Mouse (Mus musculus) forebrain, embryonic 15.5 days (tissue): ENCODE measurements at regions not wholly inside any gene's neighbourhood (a gene's known extent, or its start where the extent isn't known, plus 50 kb on each side); places are given as distances from the start of the nearest gene placed in this dataset.

Source experiments
- ATAC-seq: fragments of 200-750 bp; cut with Nextera tagmentation; replicated peaks from 2 replicates; pipeline ENCODE4 v1.8.0; 2017; ENCODE audit warnings: mild to moderate bottlenecking, moderate TSS enrichment, moderate library complexity
- H3K27ac ChIP-seq: fragments of 300-500 bp; sonication (generic); replicated peaks from 2 replicates; pipeline ENCODE4 v1.5.1; 2015; ENCODE audit warnings: mild to moderate bottlenecking, inconsistent platforms
- H3K27me3 ChIP-seq: fragments of 300-500 bp; sonication (generic); 2 replicates; pipeline ENCODE4 v1.6.1; 2015; ENCODE audit warnings: inconsistent platforms
- H3K36me3 ChIP-seq: fragments of 300-500 bp; sonication (generic); 2 replicates; pipeline ENCODE4 v1.6.1; 2015; ENCODE audit warnings: mild to moderate bottlenecking, inconsistent platforms
- H3K4me1 ChIP-seq: fragments of 300-500 bp; sonication (generic); 2 replicates; pipeline ENCODE4 v1.6.1; 2015; ENCODE audit warnings: inconsistent platforms
- H3K4me2 ChIP-seq: fragments of 300-500 bp; sonication (generic); replicated peaks from 2 replicates; pipeline ENCODE4 v1.6.1; 2015; ENCODE audit warnings: mild to moderate bottlenecking, inconsistent platforms
- H3K4me3 ChIP-seq: fragments of 300-500 bp; sonication (generic); 2 replicates; pipeline ENCODE4 v1.5.1; 2015; ENCODE audit warnings: mild to moderate bottlenecking, inconsistent platforms
- H3K9ac ChIP-seq: fragments of 300-500 bp; sonication (generic); replicated peaks from 2 replicates; pipeline ENCODE4 v1.6.1; 2015; ENCODE audit warnings: mild to moderate bottlenecking, inconsistent platforms
- H3K9me3 ChIP-seq: fragments of 300-500 bp; sonication (generic); 2 replicates; pipeline ENCODE4 v1.6.1; 2016; ENCODE audit warnings: inconsistent platforms
- WGBS: fragments of 180-500 bp; shearing (Covaris S2); methylation state at CpG from one replicate; pipeline ENCODE4 v1.1.7; 2015; ENCODE audit warnings: mixed read lengths; 5-methylcytosine and 5-hydroxymethylcytosine counted together

- H3K4me1 ChIP-seq, result peaks cover 18% of the 10 kb centered on the region
- ATAC-seq, result peak; percentile 14; the same call in 1 of the 2 replicates
- peak overlapping the region; percentile 93 for H3K27ac ChIP-seq
- H3K9ac ChIP-seq, result no peak overlapping the region
- H3K36me3 ChIP-seq, result no peaks in the 10 kb centered on the region
- 3% methylated on average over 6 of the region's 6 CpGs for WGBS
- no peaks in the 10 kb centered on the region for H3K27me3 ChIP-seq
- no peak overlapping the region for H3K4me3 ChIP-seq
- H3K4me2 ChIP-seq, result peak overlapping the region; percentile 70
- H3K9me3 ChIP-seq, result no peaks in the 10 kb centered on the region
These were observed 111.1 kb upstream of the Ubash3b start for GRCm38 (mm10) chr9:41272596-41272995.

GRCm38 (mm10) chr9:41268112-41268511 is 106.6 kb upstream of the Ubash3b start:
- WGBS, result 49% methylated on average over 3 of the region's 3 CpGs
- Histone ChIP-seq H3K36me3 (no peaks in the 10 kb centered on the region), H3K27ac (no peak overlapping the region), H3K27me3 (no peaks in the 10 kb centered on the region), H3K9me3 (no peaks in the 10 kb centered on the region), H3K4me1 (peaks cover 10% of the 10 kb centered on the region), H3K4me2 (no peak overlapping the region), H3K9ac (no peak overlapping the region), H3K4me3 (no peak overlapping the region)
- ATAC-seq, result no peak

GRCm38 (mm10) chr9:41264485-41264884 is 103.0 kb upstream of the Ubash3b start:
- 40% methylated on average over 6 of the region's 6 CpGs for WGBS

GRCm38 (mm10) chr9:41257244-41257643 is 95.7 kb upstream of the Ubash3b start:
- Histone ChIP-seq H3K4me3 (no peak overlapping the region), H3K27me3 (no peaks in the 10 kb centered on the region), H3K9ac (no peak overlapping the region), H3K4me2 (no peak overlapping the region), H3K4me1 (0 out of 2 replicates have a peak, but pooled peaks cover 6% of the 10 kb centered on the region), H3K9me3 (no peaks in the 10 kb centered on the region), H3K36me3 (no peaks in the 10 kb centered on the region), H3K27ac (no peak overlapping the region)
- 71% methylated on average over 1 of the region's 1 CpGs for whole genome bisulfite sequencing
- no peak for ATAC-seq

More at GRCm38 (mm10) chr9:41264485-41264884, 103.0 kb upstream of the Ubash3b start:
- no peak overlapping the region for H3K9ac ChIP-seq
- no peak for ATAC-seq
- no peaks in the 10 kb centered on the region for H3K9me3 ChIP-seq
- H3K27me3 ChIP-seq, result no peaks in the 10 kb centered on the region
- H3K36me3 ChIP-seq, result no peaks in the 10 kb centered on the region
- H3K4me2 ChIP-seq, result no peak overlapping the region
- peaks cover 3% of the 10 kb centered on the region; the same call in 1 of the 2 replicates for H3K4me1 ChIP-seq
- peak overlapping the region; percentile 53 for H3K27ac ChIP-seq
- no peak overlapping the region for H3K4me3 ChIP-seq

DNA sequence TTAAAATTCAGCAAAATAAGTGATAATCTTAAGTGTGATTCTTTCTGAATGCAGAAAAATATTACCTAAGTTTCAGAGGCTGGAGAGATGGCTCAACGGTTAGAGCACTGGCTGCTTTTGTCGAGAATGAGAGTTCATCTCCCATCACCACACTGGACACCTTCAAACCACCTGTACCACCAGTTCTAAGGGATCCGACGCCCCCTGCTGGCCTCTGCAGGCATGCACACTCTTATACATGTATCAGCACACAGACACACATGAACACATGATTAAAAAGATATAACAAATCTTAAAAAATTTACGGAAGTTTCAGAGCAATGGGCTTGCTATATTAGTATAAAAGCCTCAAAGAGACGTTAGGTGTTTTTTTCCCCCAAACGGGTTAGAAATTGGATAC is 80.9 kb upstream of the Ubash3b start:
- H3K27me3 ChIP-seq, result no peaks in the 10 kb centered on the region
- H3K4me2 ChIP-seq, result no peak overlapping the region
- peaks cover 7% of the 10 kb centered on the region for H3K4me1 ChIP-seq
- H3K9ac ChIP-seq, result no peak overlapping the region
- H3K27ac ChIP-seq, result no peak overlapping the region
- 85% methylated on average over 7 of the region's 7 CpGs for WGBS
- no peaks in the 10 kb centered on the region for H3K36me3 ChIP-seq
- H3K9me3 ChIP-seq, result no peaks in the 10 kb centered on the region
- no peak for ATAC-seq
- H3K4me3 ChIP-seq, result no peak overlapping the region

DNA sequence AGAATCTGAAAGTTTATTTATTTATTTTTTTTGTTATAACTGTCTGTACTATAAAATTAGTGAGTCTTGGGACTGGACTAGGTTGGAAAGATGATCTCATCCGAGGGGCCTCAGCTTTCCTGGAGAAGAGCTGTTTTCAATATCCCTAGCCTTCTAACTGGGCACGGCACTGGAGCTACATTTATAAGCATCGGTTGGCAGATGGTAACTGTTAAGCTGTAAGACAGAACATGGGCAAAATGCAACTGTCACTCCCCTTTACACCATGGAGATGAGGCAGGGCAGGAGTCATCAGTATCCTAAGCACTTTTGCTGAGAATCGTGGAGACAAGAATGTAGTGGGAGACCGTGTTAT is 77.6 kb upstream of the Ubash3b start:
- no peak for ATAC-seq
- Histone ChIP-seq H3K9ac (no peak overlapping the region), H3K36me3 (no peaks in the 10 kb centered on the region), H3K27me3 (no peaks in the 10 kb centered on the region), H3K27ac (no peak overlapping the region), H3K4me1 (peaks cover 9% of the 10 kb centered on the region), H3K4me2 (no peak overlapping the region), H3K4me3 (no peak overlapping the region), H3K9me3 (no peaks in the 10 kb centered on the region)
- WGBS, result 73% methylated on average over 5 of the region's 5 CpGs

DNA sequence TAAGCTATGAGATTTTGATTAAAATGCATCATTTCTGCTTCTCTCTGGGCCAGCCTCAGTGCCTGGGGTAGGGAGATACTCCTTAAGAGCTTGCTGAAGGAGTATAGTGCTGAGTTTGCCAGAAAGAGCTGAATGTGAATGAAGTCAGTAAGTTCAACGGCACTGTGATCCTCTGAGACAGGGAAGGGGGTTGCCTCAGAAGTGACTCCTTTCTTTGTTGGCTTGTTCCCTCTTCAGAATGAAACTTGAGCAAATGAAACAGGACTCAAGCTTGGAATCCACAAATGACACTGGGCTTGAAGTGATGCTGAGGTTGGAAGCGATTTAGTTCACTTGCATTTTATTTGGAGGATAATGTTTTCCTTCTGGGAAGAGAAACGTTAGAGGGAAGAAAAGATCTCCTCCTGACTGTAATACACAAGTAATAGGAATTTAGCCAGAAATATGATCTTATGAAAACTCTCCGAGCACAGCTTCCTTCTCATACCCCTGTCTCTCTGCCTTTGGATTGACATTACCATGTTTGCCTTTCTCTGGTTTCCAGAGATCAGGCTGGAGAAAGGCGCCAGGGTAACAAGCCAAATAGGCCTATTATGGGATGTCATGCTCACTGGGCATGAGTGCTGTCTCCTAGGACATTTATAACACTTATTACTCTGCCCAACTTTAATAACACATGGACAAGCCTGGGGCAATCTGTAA is 77.0 kb upstream of the Ubash3b start:
- no peak overlapping the region for H3K4me2 ChIP-seq
- no peak overlapping the region for H3K9ac ChIP-seq
- ATAC-seq, result no peak
- no peak overlapping the region for H3K4me3 ChIP-seq
- no peaks in the 10 kb centered on the region for H3K36me3 ChIP-seq
- WGBS, result 74% methylated on average over 5 of the region's 5 CpGs
- H3K4me1 ChIP-seq, result peaks cover 9% of the 10 kb centered on the region
- H3K27ac ChIP-seq, result no peak overlapping the region
- no peaks in the 10 kb centered on the region for H3K27me3 ChIP-seq
- H3K9me3 ChIP-seq, result no peaks in the 10 kb centered on the region

DNA sequence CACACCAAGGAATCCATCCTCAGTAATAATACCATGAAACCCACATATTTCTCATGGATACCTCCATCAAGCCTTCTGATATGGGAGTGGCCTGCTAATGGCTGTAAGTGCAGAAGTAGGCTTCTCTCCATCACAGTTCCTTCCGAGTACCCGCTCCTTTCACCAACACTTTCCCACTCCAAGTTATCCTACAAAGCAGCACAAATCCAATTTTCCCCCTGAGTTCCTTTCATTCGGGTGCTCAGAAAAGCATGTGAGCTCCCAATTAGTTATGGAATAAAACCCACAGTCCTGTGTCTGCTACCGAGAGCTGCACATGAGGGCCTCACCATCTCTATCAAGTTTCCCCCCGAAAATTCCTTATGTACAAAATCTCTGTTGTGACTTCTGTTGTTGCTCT is 75.8 kb upstream of the Ubash3b start:
- Histone ChIP-seq H3K36me3 (no peaks in the 10 kb centered on the region), H3K27ac (0 out of 2 replicates have a peak overlapping the region, but pooled peaks have one; percentile 37), H3K4me3 (no peak overlapping the region), H3K4me2 (no peak overlapping the region), H3K9ac (no peak overlapping the region), H3K4me1 (peaks cover 9% of the 10 kb centered on the region), H3K9me3 (no peaks in the 10 kb centered on the region), H3K27me3 (no peaks in the 10 kb centered on the region)
- no peak for ATAC-seq
- WGBS, result 29% methylated on average over 5 of the region's 5 CpGs

DNA sequence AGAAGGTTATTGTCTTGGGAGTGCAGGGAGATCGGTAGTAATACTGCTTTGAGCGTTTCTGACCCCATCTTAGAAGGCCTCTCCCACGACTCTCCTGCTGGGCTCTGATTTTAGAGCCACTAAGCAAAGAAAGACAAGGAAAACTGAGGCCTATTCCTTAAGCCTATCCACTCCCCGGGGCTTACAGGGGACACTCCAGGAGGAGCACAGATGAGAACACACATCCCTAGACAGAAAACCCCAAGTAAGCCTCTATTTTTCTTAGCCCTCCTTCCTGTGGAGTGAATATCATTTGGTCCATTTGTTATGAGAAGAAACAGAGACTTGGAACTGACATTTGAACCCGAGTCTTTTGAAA is 67.7 kb upstream of the Ubash3b start:
- ATAC-seq, result no peak
- Histone ChIP-seq H3K27ac (peak overlapping the region; percentile 89), H3K9ac (peak overlapping the region; percentile 71), H3K36me3 (no peaks in the 10 kb centered on the region), H3K4me1 (peaks cover 30% of the 10 kb centered on the region), H3K27me3 (no peaks in the 10 kb centered on the region), H3K4me3 (peak overlapping the region; percentile 43), H3K4me2 (peak overlapping the region; percentile 72), H3K9me3 (no peaks in the 10 kb centered on the region)
- WGBS, result 4% methylated on average over 5 of the region's 5 CpGs

DNA sequence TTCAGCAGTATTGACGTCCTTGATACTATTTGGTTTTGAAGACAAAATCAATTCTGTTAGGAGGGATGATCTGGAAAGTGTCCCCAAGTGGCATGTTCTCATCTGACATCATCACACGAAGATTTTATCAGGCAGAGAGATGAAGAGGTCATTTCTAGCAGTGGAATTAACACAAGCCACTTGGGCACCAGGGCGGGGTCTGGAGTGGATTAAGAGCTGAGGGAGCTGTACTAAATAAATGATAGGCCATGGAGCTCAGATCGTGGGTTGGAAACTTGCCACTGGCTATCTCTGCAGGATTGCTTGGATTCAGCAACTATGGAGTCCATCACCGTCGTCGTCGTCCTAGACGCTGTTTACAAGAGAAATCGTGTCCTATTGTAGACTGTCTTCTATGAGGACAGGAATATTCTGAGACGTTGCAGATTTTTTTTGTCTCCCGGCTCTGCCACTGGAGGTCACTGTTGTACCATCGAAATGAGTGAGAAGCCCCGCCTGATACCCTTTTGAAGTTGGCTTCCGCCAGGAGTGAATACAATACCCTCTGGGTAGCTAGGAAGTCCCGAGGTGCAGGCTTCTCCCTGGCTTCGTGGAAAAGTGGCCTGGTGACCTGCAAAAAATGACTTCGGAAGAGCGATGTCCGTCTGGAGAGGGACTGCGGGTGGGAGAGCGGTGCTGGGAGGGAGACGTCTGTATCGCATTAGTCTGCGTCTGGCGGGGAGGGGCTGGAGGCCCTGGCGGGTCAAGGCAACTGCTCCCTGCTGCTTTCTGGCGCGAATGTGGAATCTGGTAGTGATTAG is 67.1 kb upstream of the Ubash3b start:
- 5% methylated on average over 29 of the region's 29 CpGs for WGBS
- H3K9ac ChIP-seq, result peak overlapping the region; percentile 71

GRCm38 (mm10) chr9:41223406-41223805 is 61.9 kb upstream of the Ubash3b start:
- no peak for ATAC-seq
- H3K27me3 ChIP-seq, result no peaks in the 10 kb centered on the region
- H3K9me3 ChIP-seq, result no peaks in the 10 kb centered on the region
- peaks cover 20% of the 10 kb centered on the region for H3K4me1 ChIP-seq
- no peak overlapping the region for H3K4me3 ChIP-seq
- H3K9ac ChIP-seq, result no peak overlapping the region
- no peaks in the 10 kb centered on the region for H3K36me3 ChIP-seq
- 0 out of 2 replicates have a peak overlapping the region, but pooled peaks have one; percentile 7 for H3K27ac ChIP-seq
- H3K4me2 ChIP-seq, result no peak overlapping the region
- 21% methylated on average over 11 of the region's 11 CpGs for WGBS

More for the DNA sequence above, 67.1 kb upstream of the Ubash3b start:
- no peaks in the 10 kb centered on the region for H3K36me3 ChIP-seq
- H3K27me3 ChIP-seq, result no peaks in the 10 kb centered on the region
- peak overlapping the region; percentile 43 for H3K4me3 ChIP-seq
- peak; percentile 95 for ATAC-seq
- H3K27ac ChIP-seq, result peak overlapping the region; percentile 89
- H3K9me3 ChIP-seq, result no peaks in the 10 kb centered on the region
- H3K4me1 ChIP-seq, result peaks cover 34% of the 10 kb centered on the region
- H3K4me2 ChIP-seq, result peak overlapping the region; percentile 72

GRCm38 (mm10) chr9:41222346-41223015 is 61.0 kb upstream of the Ubash3b start:
- no peak overlapping the region for H3K4me2 ChIP-seq
- H3K4me1 ChIP-seq, result peaks cover 11% of the 10 kb centered on the region; the same call in 1 of the 2 replicates
- no peak overlapping the region for H3K27ac ChIP-seq
- no peak for ATAC-seq
- no peak overlapping the region for H3K4me3 ChIP-seq
- WGBS, result 94% methylated on average over 16 of the region's 16 CpGs
- H3K27me3 ChIP-seq, result no peaks in the 10 kb centered on the region
- no peaks in the 10 kb centered on the region for H3K36me3 ChIP-seq
- H3K9me3 ChIP-seq, result no peaks in the 10 kb centered on the region
- no peak overlapping the region for H3K9ac ChIP-seq
